31 mouse cellular contexts compared by ENCODE assay signal in genomic region chr7:110823076-110823475, GRCm38 (mm10). TPM values are rescaled to one million over a fixed set of nuclear protein-coding genes. Genes with fewer than 3 reads are reported as not detected.
A peak's percentile ranks its signal among the peaks of the same experiment; 100 is the strongest.
DNase-seq lines count a peak whose midpoint lies in the region; ATAC-seq and TF ChIP-seq lines count a peak whose summit lies in the region.
"Had no signal": no experiment of that assay in that cellular context is flagged by ENCODE, and none has a peak within 500 bp of the region (broad histone marks: within the 10 kb centered on the region; RNA-seq: fewer than 3 reads in every experiment).

No protein-coding gene starts in this region.

- no peaks in the 10 kb centered on the region for H3K9me3 ChIP-seq in heart, embryonic 15.5 days (replicated peaks)
- H3K9me3 ChIP-seq in liver, embryonic 11.5 days (ENCODE audit: control insufficient read depth, low read length), result no peaks in the 10 kb centered on the region
- H3K9me3 ChIP-seq in lung, postnatal 0 days (ENCODE audit: low read length), result no peaks in the 10 kb centered on the region
- H3K9me3 ChIP-seq: embryonic facial prominence, embryonic 10.5 days; embryonic facial prominence, embryonic 15.5 days; forebrain, embryonic 12.5 days; limb, embryonic 13.5 days; liver, embryonic 15.5 days; midbrain, embryonic 10.5 days; midbrain, embryonic 15.5 days; neural tube, embryonic 12.5 days had no signal

- TF ChIP-seq EP300 in lung, postnatal 0 days (IDR thresholded peaks at IDR 0.05), result no peak

- no peak for TF ChIP-seq POLR2A in liver, adult 2 months (IDR thresholded peaks at IDR 0.05; ENCODE audit: extremely low read depth, insufficient read depth, low read length)

- H3K79me2 ChIP-seq in liver, adult 2 months (ENCODE audit: control insufficient read depth, insufficient read depth, low read length), result no peaks in the 10 kb centered on the region
- H3K79me2 ChIP-seq in macrophage (ENCODE audit: inconsistent target), result no peaks in the 10 kb centered on the region

- no peak overlapping the region for H3K4me3 ChIP-seq in heart, embryonic 15.5 days
- no peak overlapping the region for H3K4me3 ChIP-seq in liver, adult 2 months (ENCODE audit: insufficient read depth, low read depth, low read length)
- H3K4me3 ChIP-seq in liver, embryonic 11.5 days (ENCODE audit: low read depth, low read length), result no peak overlapping the region
- H3K4me3 ChIP-seq in lung, postnatal 0 days (ENCODE audit: low read depth, low read length), result no peak overlapping the region
- H3K4me3 ChIP-seq in macrophage (ENCODE audit: inconsistent target), result no peak overlapping the region
- H3K4me3 ChIP-seq: embryonic facial prominence, embryonic 10.5 days; embryonic facial prominence, embryonic 15.5 days; forebrain, embryonic 12.5 days; limb, embryonic 13.5 days; liver, embryonic 15.5 days; midbrain, embryonic 10.5 days; midbrain, embryonic 15.5 days; neural tube, embryonic 12.5 days had no signal

- ATAC-seq in heart, embryonic 15.5 days (replicated peaks; ENCODE audit: insufficient number of reproducible peaks, insufficient read depth, low FRiP score, low read depth), result no peak
- no peak for ATAC-seq in liver, embryonic 11.5 days (replicated peaks; ENCODE audit: low FRiP score)
- no peak; the same call in 1 of the 2 replicates for ATAC-seq in lung, postnatal 0 days
- ATAC-seq: forebrain, postnatal 0 days; hindbrain, postnatal 0 days; intestine, postnatal 0 days; midbrain, embryonic 15.5 days had no signal

- peaks cover 19% of the 10 kb centered on the region for H3K36me3 ChIP-seq in heart, embryonic 15.5 days
- peaks cover 9% of the 10 kb centered on the region; the same call in 1 of the 2 replicates for H3K36me3 ChIP-seq in liver, adult 2 months (ENCODE audit: control insufficient read depth, insufficient read depth, low read length)
- peaks cover 15% of the 10 kb centered on the region for H3K36me3 ChIP-seq in liver, embryonic 11.5 days (ENCODE audit: control insufficient read depth, insufficient read depth, low read length)
- H3K36me3 ChIP-seq in lung, postnatal 0 days (ENCODE audit: insufficient read depth, low read length), result 0 out of 2 replicates have a peak, but pooled peaks cover 11% of the 10 kb centered on the region
- H3K36me3 ChIP-seq in macrophage (ENCODE audit: inconsistent target), result peaks cover 18% of the 10 kb centered on the region; the same call in 1 of the 2 replicates

- no peaks in the 10 kb centered on the region for H3K27me3 ChIP-seq in heart, embryonic 15.5 days
- H3K27me3 ChIP-seq in liver, adult 2 months (ENCODE audit: control insufficient read depth, insufficient read depth, low read length), result no peaks in the 10 kb centered on the region
- no peaks in the 10 kb centered on the region for H3K27me3 ChIP-seq in liver, embryonic 11.5 days (replicated peaks; ENCODE audit: control insufficient read depth, insufficient read depth, low read length)
- no peaks in the 10 kb centered on the region for H3K27me3 ChIP-seq in lung, postnatal 0 days (replicated peaks; ENCODE audit: insufficient read depth, low read length)
- H3K27me3 ChIP-seq: embryonic facial prominence, embryonic 15.5 days; forebrain, embryonic 12.5 days; limb, embryonic 13.5 days; liver, embryonic 15.5 days; midbrain, embryonic 15.5 days; neural tube, embryonic 12.5 days had no signal

- WGBS in heart, embryonic 15.5 days, result 78% methylated on average over 8 of the region's 8 CpGs
- WGBS in liver, adult 2 months, result 36% methylated on average over 8 of the region's 8 CpGs
- WGBS in liver, embryonic 11.5 days, result 84% methylated on average over 8 of the region's 8 CpGs
- 35% methylated on average over 8 of the region's 8 CpGs for WGBS in lung, postnatal 0 days
- WGBS in macrophage (ENCODE audit: missing documents), result 91% methylated on average over 8 of the region's 8 CpGs

- peaks cover 50% of the 10 kb centered on the region for H3K4me1 ChIP-seq in heart, embryonic 15.5 days (replicated peaks)
- peaks cover 15% of the 10 kb centered on the region for H3K4me1 ChIP-seq in liver, adult 2 months (ENCODE audit: control insufficient read depth, insufficient read depth, low read length)
- H3K4me1 ChIP-seq in liver, embryonic 11.5 days (replicated peaks; ENCODE audit: control insufficient read depth, insufficient read depth, low read length), result peaks cover 31% of the 10 kb centered on the region
- peaks cover 7% of the 10 kb centered on the region; the same call in 1 of the 2 replicates for H3K4me1 ChIP-seq in lung, postnatal 0 days (ENCODE audit: insufficient read depth, low read depth, low read length)
- H3K4me1 ChIP-seq: embryonic facial prominence, embryonic 10.5 days; forebrain, embryonic 12.5 days; midbrain, embryonic 10.5 days; midbrain, embryonic 15.5 days had no signal

- no peak overlapping the region for H3K9ac ChIP-seq in heart, embryonic 15.5 days
- H3K9ac ChIP-seq in liver, adult 2 months (ENCODE audit: low read depth, low read length), result no peak overlapping the region
- no peak overlapping the region for H3K9ac ChIP-seq in liver, embryonic 11.5 days (ENCODE audit: low read depth, low read length)
- H3K9ac ChIP-seq in lung, postnatal 0 days (replicated peaks; ENCODE audit: low read depth), result no peak overlapping the region
- H3K9ac ChIP-seq: embryonic facial prominence, embryonic 15.5 days; forebrain, embryonic 12.5 days; forebrain, postnatal 0 days; limb, embryonic 13.5 days; liver, embryonic 15.5 days; midbrain, embryonic 15.5 days; neural tube, embryonic 12.5 days had no signal

- no peak for TF ChIP-seq CTCF in liver, adult 2 months (IDR thresholded peaks at IDR 0.05; ENCODE audit: low read depth, low read length)
- TF ChIP-seq CTCF in lung, postnatal 0 days (IDR thresholded peaks at IDR 0.05), result no peak

- peak overlapping the region; percentile 10; the same call in 1 of the 2 replicates for H3K27ac ChIP-seq in heart, embryonic 15.5 days
- no peak overlapping the region for H3K27ac ChIP-seq in liver, adult 2 months (replicated peaks; ENCODE audit: insufficient read depth, low read depth, low read length)
- no peak overlapping the region for H3K27ac ChIP-seq in liver, embryonic 11.5 days (ENCODE audit: low read depth, low read length)
- H3K27ac ChIP-seq in lung, postnatal 0 days (ENCODE audit: low read length), result no peak overlapping the region
- peak overlapping the region; percentile 91 for H3K27ac ChIP-seq in macrophage
- H3K27ac ChIP-seq: embryonic facial prominence, embryonic 10.5 days; forebrain, embryonic 12.5 days; hindbrain, postnatal 0 days; midbrain, embryonic 10.5 days; midbrain, embryonic 15.5 days; neural tube, embryonic 12.5 days; stomach, postnatal 0 days had no signal

- H3K4me2 ChIP-seq in heart, embryonic 15.5 days, result no peak overlapping the region
- H3K4me2 ChIP-seq in liver, embryonic 11.5 days, result no peak overlapping the region
- no peak overlapping the region for H3K4me2 ChIP-seq in lung, postnatal 0 days (replicated peaks; ENCODE audit: low read depth, low read length)
- H3K4me2 ChIP-seq: embryonic facial prominence, embryonic 15.5 days; forebrain, embryonic 12.5 days; limb, embryonic 13.5 days; liver, embryonic 15.5 days; midbrain, embryonic 15.5 days; neural tube, embryonic 12.5 days had no signal

- no peak for DNase-seq in heart, adult 8-10 months (ENCODE audit: low spot score)
- DNase-seq in liver, adult 2 months (ENCODE audit: extremely low read depth, low read depth, low spot score), result peak; percentile 84
- DNase-seq in liver, embryonic 11.5 days (ENCODE audit: low spot score), result no peak
- DNase-seq in lung, postnatal 0 days (ENCODE audit: low spot score), result peak; percentile 26
- DNase-seq in lung, postnatal 25 days (ENCODE audit: low spot score), result no peak
- no peak for DNase-seq in natural killer cell, adult 2 months (ENCODE audit: low spot score in 2 of 2)
- DNase-seq: adrenal gland, postnatal 14 days; cerebellum, adult 8-10 months; cerebellum, postnatal 25 days; forebrain, postnatal 0 days; heart, postnatal 10 days; kidney, adult 9 months; kidney, postnatal 10 days; lung, postnatal 4 days; right cerebral cortex, adult 18-20 months; spleen, adult 18-20 months; thymus, adult 18-20 months; thymus, postnatal 4 days had no signal

RNA-seq across cellular contexts. Expression of gene Rnf141, which starts 21.2 kb away (rescaled TPM):
- polyA plus RNA-seq in heart, embryonic 15.5 days (2015; fragmentation: Nextera tagmentation; extraction: Ambion mirVana), result 30.0 and 31.0 TPM in 2 replicates
- total RNA-seq in heart, adult 8-10 months (2022), result 10 to 100 TPM; 36.4 to 44.5 (median 39.8) TPM
- total RNA-seq in liver, adult 2 months (2014; rRNA removed), result 63.4 and 64.1 TPM in 2 replicates
- polyA plus RNA-seq in liver, adult 2 months (2012; rRNA removed), result 20.6 and 24.1 TPM in 2 replicates
- polyA plus RNA-seq in liver, embryonic 11.5 days (2014; fragmentation: Nextera tagmentation; extraction: Ambion mirVana), result 35.0 and 41.0 TPM in 2 replicates
- 31.6 and 33.8 TPM in 2 replicates for polyA plus RNA-seq in lung, postnatal 0 days (2015; fragmentation: Nextera tagmentation; extraction: Ambion mirVana)
- total RNA-seq in macrophage (2018; cell fraction: chromatin; rRNA removed), result 100 to 1,000 TPM in 8 of 26 experiments, 10 to 100 TPM in 18; 31.4 to 143 (median 83.4) TPM
- total RNA-seq in macrophage (2018; cell fraction: cytosol; rRNA removed), result 10 to 100 TPM; 29.4 to 73.9 (median 47.1) TPM
- 100 to 1,000 TPM in 5 of 26 experiments, 10 to 100 TPM in 21; 28.2 to 126 (median 70.2) TPM for total RNA-seq in macrophage (2018; cell fraction: nucleus; rRNA removed)
- polyA plus RNA-seq in macrophage (2018), result 27.9 to 56.7 TPM (median 33.9 TPM) in 3 replicates

RNA-seq across cellular contexts. Expression of gene Lyve1, which starts 40.0 kb away (rescaled TPM):
- 11.9 and 13.2 TPM in 2 replicates for polyA plus RNA-seq in heart, embryonic 15.5 days (2015; fragmentation: Nextera tagmentation; extraction: Ambion mirVana)
- total RNA-seq in heart, adult 8-10 months (2022), result 10 to 100 TPM; 10.4 to 16.8 (median 13.0) TPM
- total RNA-seq in liver, adult 2 months (2014; rRNA removed), result 6.4 and 16.8 TPM in 2 replicates
- polyA plus RNA-seq in liver, adult 2 months (2012; rRNA removed), result 4.5 and 7.8 TPM in 2 replicates
- polyA plus RNA-seq in liver, embryonic 11.5 days (2014; fragmentation: Nextera tagmentation; extraction: Ambion mirVana), result 25.7 and 26.9 TPM in 2 replicates
- 226 and 360 TPM in 2 replicates for polyA plus RNA-seq in lung, postnatal 0 days (2015; fragmentation: Nextera tagmentation; extraction: Ambion mirVana)
- total RNA-seq in macrophage (2018; cell fraction: chromatin; rRNA removed), result not detected
- under 1 TPM in 19 of 26 experiments, not detected in 7; 0.06 to 0.36 (median 0.19) TPM for total RNA-seq in macrophage (2018; cell fraction: cytosol; rRNA removed)
- total RNA-seq in macrophage (2018; cell fraction: nucleus; rRNA removed), result under 1 TPM in 4 of 26 experiments, not detected in 22; 0.17 to 0.89 (median 0.33) TPM
- 0.11 to 0.95 TPM (median 0.12 TPM) in 3 replicates for polyA plus RNA-seq in macrophage (2018)

RNA-seq across cellular contexts. Expression of gene Ampd3, which starts 55.1 kb away (rescaled TPM):
- polyA plus RNA-seq in heart, embryonic 15.5 days (2015; fragmentation: Nextera tagmentation; extraction: Ambion mirVana), result 8.0 and 9.3 TPM in 2 replicates
- total RNA-seq in heart, adult 8-10 months (2022), result 10 to 100 TPM; 28.4 to 42.8 (median 34.3) TPM
- total RNA-seq in liver, adult 2 months (2014; rRNA removed), result 0.55 and 0.67 TPM in 2 replicates
- polyA plus RNA-seq in liver, adult 2 months (2012; rRNA removed), result 0.25 and 0.57 TPM in 2 replicates
- polyA plus RNA-seq in liver, embryonic 11.5 days (2014; fragmentation: Nextera tagmentation; extraction: Ambion mirVana), result 39.5 and 41.1 TPM in 2 replicates
- 5.0 and 5.2 TPM in 2 replicates for polyA plus RNA-seq in lung, postnatal 0 days (2015; fragmentation: Nextera tagmentation; extraction: Ambion mirVana)
- total RNA-seq in macrophage (2018; cell fraction: chromatin; rRNA removed), result 100 to 1,000 TPM in 16 of 26 experiments, 10 to 100 TPM in 10; 73.4 to 834 (median 156) TPM
- 100 to 1,000 TPM in 4 of 26 experiments, 10 to 100 TPM in 22; 22.3 to 172 (median 30.3) TPM for total RNA-seq in macrophage (2018; cell fraction: cytosol; rRNA removed)
- 100 to 1,000 TPM in 15 of 26 experiments, 10 to 100 TPM in 11; 35.2 to 511 (median 111) TPM for total RNA-seq in macrophage (2018; cell fraction: nucleus; rRNA removed)
- polyA plus RNA-seq in macrophage (2018), result 28.1 to 43.7 TPM (median 33.5 TPM) in 3 replicates

Comparison
In these comparisons a context has a peak if more than half of its experiments do, and no peak if none do; other contexts are left out.
1. DNase-seq: peak in liver, adult 2 months (single experiment) and lung, postnatal 0 days (single experiment); none in heart, adult 8-10 months (single experiment), liver, embryonic 11.5 days (single experiment), lung, postnatal 25 days (single experiment) and natural killer cell, adult 2 months (0 of 2).
2. H3K27ac ChIP-seq: peak in heart, embryonic 15.5 days (single experiment) and macrophage (single experiment); none in liver, adult 2 months (single experiment), liver, embryonic 11.5 days (single experiment) and lung, postnatal 0 days (single experiment).